Mouse (Mus musculus) kidney, embryonic 14.5 days (tissue): Measurements from ENCODE around the gene Acbd6. TPM values are rescaled to one million over a fixed set of nuclear protein-coding genes. Genes with fewer than 3 reads are reported as not detected.

Experiments used
- ATAC-seq: fragments of 200-750 bp; cut with Nextera tagmentation; 2 replicates; pipeline ENCODE4 v1.8.0; 2017; ENCODE audit warnings: moderate number of reproducible peaks, mild to moderate bottlenecking, moderate TSS enrichment, moderate library complexity; ENCODE audit not compliant: low FRiP score, low TSS enrichment
- H3K27ac ChIP-seq: fragments of 300-500 bp; sonication (generic); 2 replicates; pipeline ENCODE4 v1.5.1; 2014; ENCODE audit warnings: low read depth, mild to moderate bottlenecking, low read length, moderate library complexity, mixed read lengths
- H3K27me3 ChIP-seq: fragments of 300-500 bp; sonication (generic); 2 replicates; pipeline ENCODE4 v1.6.1; 2014; ENCODE audit warnings: mild to moderate bottlenecking, low read length; ENCODE audit not compliant: control insufficient read depth, insufficient read depth
- H3K36me3 ChIP-seq: fragments of 300-500 bp; sonication (generic); 2 replicates; pipeline ENCODE4 v1.6.1; 2014; ENCODE audit warnings: low read length, mixed read lengths; ENCODE audit not compliant: control insufficient read depth, insufficient read depth
- H3K4me1 ChIP-seq: fragments of 300-500 bp; sonication (generic); 2 replicates; pipeline ENCODE4 v1.6.1; 2014; ENCODE audit warnings: low read length, mixed read lengths; ENCODE audit not compliant: control insufficient read depth, insufficient read depth
- H3K4me2 ChIP-seq: fragments of 300-500 bp; sonication (generic); replicated peaks from 2 replicates; pipeline ENCODE4 v1.6.1; 2014; ENCODE audit warnings: low read depth, mild to moderate bottlenecking, low read length
- H3K4me3 ChIP-seq: fragments of 300-500 bp; sonication (generic); 2 replicates; pipeline ENCODE4 v1.5.1; 2014; ENCODE audit warnings: mild to moderate bottlenecking, low read length
- H3K9ac ChIP-seq: fragments of 300-500 bp; sonication (generic); 2 replicates; pipeline ENCODE4 v1.6.1; 2014; ENCODE audit warnings: low read depth, mild to moderate bottlenecking, low read length, moderate library complexity
- H3K9me3 ChIP-seq: fragments of 300-500 bp; sonication (generic); 2 replicates; pipeline ENCODE4 v1.6.1; 2016; ENCODE audit warnings: low read length; ENCODE audit not compliant: control insufficient read depth
- WGBS: fragments of 180-500 bp; shearing (Covaris S2); extraction: QIAGEN DNeasy Blood & Tissue Kit; methylation state at CpG from one replicate; pipeline ENCODE4 v1.1.7; 2014; 5-methylcytosine and 5-hydroxymethylcytosine counted together
- polyA plus RNA-seq: library from polyadenylated mRNA; unstranded; fragments of >200 nt; fragmentation: Nextera tagmentation; extraction: Ambion mirVana; gene quantifications from 2 replicates; pipeline ENCODE4 v1.2.1, GENCODE M21; 2014

The Acbd6 gene
- polyA plus RNA-seq, 1 experiment from 2014 or later: 80.7 TPM

DNA sequence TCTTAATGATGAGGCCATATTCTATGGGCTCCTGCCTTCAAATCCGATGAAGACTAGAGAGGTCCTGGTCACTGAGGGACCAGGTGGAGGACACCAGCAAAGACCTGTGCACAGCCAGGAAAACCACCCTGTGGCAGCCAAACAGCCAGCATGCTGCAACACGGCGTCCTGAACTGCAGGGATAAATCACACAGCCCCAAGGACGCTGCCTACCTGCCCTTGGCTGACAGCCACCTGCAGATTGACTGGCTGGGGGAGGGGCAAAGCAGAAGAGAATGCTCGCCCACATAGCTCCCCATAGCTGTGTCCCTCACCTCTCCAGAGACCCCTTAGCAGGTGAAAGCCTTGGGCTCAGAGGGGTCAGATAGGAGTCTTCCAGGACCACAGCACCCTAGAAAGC, 162.1 kb downstream of the Acbd6 start:
- Histone ChIP-seq H3K27ac (no peak overlapping the region), H3K4me3 (no peak overlapping the region), H3K4me1 (no peaks in the 10 kb centered on the region), H3K36me3 (no peaks in the 10 kb centered on the region), H3K4me2 (no peak overlapping the region), H3K27me3 (no peaks in the 10 kb centered on the region), H3K9ac (no peak overlapping the region), H3K9me3 (no peaks in the 10 kb centered on the region)
- WGBS: 52% methylated on average over 5 of the region's 5 CpGs
- ATAC-seq: no peak

GRCm38 (mm10) chr1:155721443-155721842, 163.5 kb downstream of the Acbd6 start:
- peaks cover under 1% of the 10 kb centered on the region; the same call in 1 of the 2 replicates for H3K27me3 ChIP-seq
- H3K9me3 ChIP-seq: no peaks in the 10 kb centered on the region; the same call in 1 of the 2 replicates
- WGBS: 32% methylated on average over 8 of the region's 8 CpGs
- H3K4me2 ChIP-seq: no peak overlapping the region
- no peak overlapping the region for H3K27ac ChIP-seq
- H3K4me3 ChIP-seq: no peak overlapping the region
- no peaks in the 10 kb centered on the region for H3K4me1 ChIP-seq
- no peaks in the 10 kb centered on the region for H3K36me3 ChIP-seq
- no peak for ATAC-seq
- no peak overlapping the region for H3K9ac ChIP-seq

GRCm38 (mm10) chr1:155722185-155722584, 164.3 kb downstream of the Acbd6 start:
- no peaks in the 10 kb centered on the region for H3K4me1 ChIP-seq
- H3K36me3 ChIP-seq: no peaks in the 10 kb centered on the region
- ATAC-seq: peak; percentile 76; the same call in 1 of the 2 replicates
- WGBS: 0% methylated on average over 13 of the region's 13 CpGs
- H3K27me3 ChIP-seq: peaks cover 5% of the 10 kb centered on the region
- H3K27ac ChIP-seq: no peak overlapping the region
- no peak overlapping the region for H3K9ac ChIP-seq
- H3K4me3 ChIP-seq: no peak overlapping the region
- no peaks in the 10 kb centered on the region; the same call in 1 of the 2 replicates for H3K9me3 ChIP-seq
- peak overlapping the region; percentile 24; the same call in 1 of the 2 replicates for H3K4me2 ChIP-seq

DNA sequence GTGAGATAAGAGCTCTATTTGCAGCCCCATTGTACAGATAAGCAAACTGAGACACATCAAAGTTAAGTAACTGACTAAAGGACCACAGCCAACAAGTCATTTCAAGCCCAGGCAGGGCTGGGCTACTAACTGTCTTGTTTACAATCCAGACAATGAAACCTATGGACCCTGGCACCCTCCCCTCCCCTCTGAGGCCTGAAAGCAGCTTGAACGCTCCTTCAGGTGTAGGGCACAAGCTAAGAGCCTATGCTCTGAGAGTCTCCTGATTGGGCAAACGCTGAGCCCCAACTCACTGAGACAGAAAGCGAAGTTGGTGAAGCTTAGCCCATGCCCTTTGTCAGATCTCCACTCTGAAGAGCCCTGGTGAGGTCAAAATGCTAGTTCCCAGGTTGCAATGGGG, 166.4 kb downstream of the Acbd6 start:
- Histone ChIP-seq H3K9me3 (no peaks in the 10 kb centered on the region; the same call in 1 of the 2 replicates), H3K4me2 (no peak overlapping the region), H3K27ac (no peak overlapping the region), H3K27me3 (peaks cover 26% of the 10 kb centered on the region), H3K4me3 (no peak overlapping the region), H3K9ac (no peak overlapping the region), H3K36me3 (no peaks in the 10 kb centered on the region), H3K4me1 (no peaks in the 10 kb centered on the region)
- 81% methylated on average over 3 of the region's 3 CpGs for WGBS
- no peak for ATAC-seq

- no peak overlapping the region for H3K9ac ChIP-seq
These were observed 168.0 kb downstream of the Acbd6 start for GRCm38 (mm10) chr1:155725876-155726275.

DNA sequence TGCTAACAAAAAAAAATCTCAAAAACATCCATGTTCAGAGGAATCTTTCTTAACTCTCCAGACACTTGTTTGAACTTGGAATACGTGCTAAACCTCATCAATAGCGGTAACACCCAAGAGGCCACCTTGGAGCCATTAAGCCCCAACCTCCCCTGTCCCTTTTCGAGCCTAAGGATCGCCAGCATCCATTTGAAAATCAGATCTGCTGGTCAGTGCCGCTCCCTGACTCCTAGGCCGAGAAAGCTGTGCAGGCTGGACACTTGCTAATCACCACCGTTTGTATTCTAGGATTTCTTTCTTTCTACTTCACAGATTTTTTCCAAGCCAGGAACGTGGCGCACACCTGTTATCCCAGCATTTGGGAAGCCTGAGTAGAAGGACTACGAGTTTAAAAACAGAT, 169.9 kb downstream of the Acbd6 start:
- no peak for ATAC-seq
- Histone ChIP-seq H3K4me1 (no peaks in the 10 kb centered on the region), H3K27me3 (peaks cover 61% of the 10 kb centered on the region), H3K27ac (no peak overlapping the region), H3K36me3 (no peaks in the 10 kb centered on the region), H3K4me2 (no peak overlapping the region), H3K9me3 (no peaks in the 10 kb centered on the region; the same call in 1 of the 2 replicates), H3K9ac (no peak overlapping the region), H3K4me3 (no peak overlapping the region)
- 22% methylated on average over 10 of the region's 10 CpGs for WGBS

More at GRCm38 (mm10) chr1:155725876-155726275, 168.0 kb downstream of the Acbd6 start:
- WGBS: 79% methylated on average over 2 of the region's 2 CpGs
- ATAC-seq: no peak
- Histone ChIP-seq H3K27ac (no peak overlapping the region), H3K4me2 (no peak overlapping the region), H3K36me3 (no peaks in the 10 kb centered on the region), H3K4me1 (no peaks in the 10 kb centered on the region), H3K4me3 (no peak overlapping the region), H3K9me3 (no peaks in the 10 kb centered on the region; the same call in 1 of the 2 replicates), H3K27me3 (peaks cover 42% of the 10 kb centered on the region)

GRCm38 (mm10) chr1:155729113-155729795, 171.3 kb downstream of the Acbd6 start:
- H3K4me2 ChIP-seq: no peak overlapping the region
- no peak overlapping the region for H3K27ac ChIP-seq
- no peak for ATAC-seq

DNA sequence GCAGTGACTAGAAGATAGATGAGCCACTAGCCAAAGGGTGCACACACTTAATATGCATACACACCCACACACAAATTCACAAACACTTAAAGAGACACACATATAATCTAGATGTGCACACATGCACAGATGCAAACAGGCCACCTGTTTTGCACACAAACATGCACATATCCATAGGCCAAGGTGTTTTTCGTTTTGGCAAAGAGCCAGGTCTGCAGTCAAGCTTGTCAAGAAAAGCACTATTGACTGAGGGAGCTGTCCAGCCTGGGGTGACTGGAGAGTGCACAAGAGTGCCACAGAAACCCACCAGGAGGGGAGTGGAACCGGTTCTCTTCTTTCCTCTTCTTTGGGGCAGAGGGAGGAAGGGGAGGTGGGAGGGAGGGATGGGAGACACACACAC, 173.2 kb downstream of the Acbd6 start:
- no peak overlapping the region for H3K9ac ChIP-seq
- H3K27me3 ChIP-seq: peaks cover 94% of the 10 kb centered on the region
- H3K9me3 ChIP-seq: no peaks in the 10 kb centered on the region; the same call in 1 of the 2 replicates
- no peaks in the 10 kb centered on the region for H3K36me3 ChIP-seq
- 0% methylated on average over 2 of the region's 2 CpGs for WGBS
- no peak for ATAC-seq
- H3K4me3 ChIP-seq: no peak overlapping the region
- H3K4me2 ChIP-seq: no peak overlapping the region
- H3K27ac ChIP-seq: no peak overlapping the region
- no peaks in the 10 kb centered on the region for H3K4me1 ChIP-seq

More at GRCm38 (mm10) chr1:155729113-155729795, 171.3 kb downstream of the Acbd6 start:
- no peak overlapping the region for H3K4me3 ChIP-seq
- no peak overlapping the region for H3K9ac ChIP-seq
- H3K27me3 ChIP-seq: peaks cover 75% of the 10 kb centered on the region
- H3K36me3 ChIP-seq: no peaks in the 10 kb centered on the region
- H3K9me3 ChIP-seq: no peaks in the 10 kb centered on the region; the same call in 1 of the 2 replicates
- H3K4me1 ChIP-seq: no peaks in the 10 kb centered on the region
- 1% methylated on average over 23 of the region's 23 CpGs for whole genome bisulfite sequencing

- WGBS: 1% methylated on average over 26 of the region's 26 CpGs
- no peak overlapping the region for H3K9ac ChIP-seq
- H3K4me3 ChIP-seq: no peak overlapping the region
- no peaks in the 10 kb centered on the region for H3K36me3 ChIP-seq
- no peaks in the 10 kb centered on the region for H3K9me3 ChIP-seq
- H3K4me2 ChIP-seq: no peak overlapping the region
- H3K27ac ChIP-seq: no peak overlapping the region
- peaks cover 100% of the 10 kb centered on the region for H3K27me3 ChIP-seq
- H3K4me1 ChIP-seq: peaks cover 3% of the 10 kb centered on the region; the same call in 1 of the 2 replicates
- no peak for ATAC-seq
These were observed 178.3 kb downstream of the Acbd6 start for GRCm38 (mm10) chr1:155736096-155736825.
